Mouse (Mus musculus) heart, embryonic 12.5 days (tissue): ENCODE results near the gene Cirbp. TPM values are rescaled to one million over a fixed set of nuclear protein-coding genes. Genes with fewer than 3 reads are reported as not detected.

Source experiments
- ATAC-seq: fragments of 200-750 bp; cut with Nextera tagmentation; 2 replicates; pipeline ENCODE4 v1.8.0; 2017; ENCODE audit warnings: moderate TSS enrichment, moderate library complexity; ENCODE audit not compliant: insufficient number of reproducible peaks, low FRiP score
- H3K27ac ChIP-seq: fragments of 300-500 bp; sonication (generic); 2 replicates; pipeline ENCODE4 v1.5.1; 2016; ENCODE audit warnings: mild to moderate bottlenecking, moderate library complexity; ENCODE audit not compliant: poor library complexity, severe bottlenecking
- H3K27me3 ChIP-seq: fragments of 300-500 bp; sonication (generic); replicated peaks from 2 replicates; pipeline ENCODE4 v1.6.1; 2016; ENCODE audit warnings: mild to moderate bottlenecking, moderate library complexity
- H3K36me3 ChIP-seq: fragments of 300-500 bp; sonication (generic); 2 replicates; pipeline ENCODE4 v1.6.1; 2016; ENCODE audit warnings: mild to moderate bottlenecking, moderate library complexity
- H3K4me1 ChIP-seq: fragments of 300-500 bp; sonication (generic); replicated peaks from 2 replicates; pipeline ENCODE4 v1.6.1; 2016; ENCODE audit warnings: mild to moderate bottlenecking
- H3K4me2 ChIP-seq: fragments of 300-500 bp; sonication (generic); 2 replicates; pipeline ENCODE4 v1.6.1; 2016; ENCODE audit warnings: mild to moderate bottlenecking, moderate library complexity
- H3K4me3 ChIP-seq: fragments of 300-500 bp; sonication (generic); 2 replicates; pipeline ENCODE4 v1.5.1; 2016; ENCODE audit warnings: mild to moderate bottlenecking
- H3K9ac ChIP-seq: fragments of 300-500 bp; sonication (generic); 2 replicates; pipeline ENCODE4 v1.6.1; 2016; ENCODE audit warnings: mild to moderate bottlenecking, moderate library complexity
- H3K9me3 ChIP-seq: fragments of 300-500 bp; sonication (generic); replicated peaks from 2 replicates; pipeline ENCODE4 v1.6.1; 2016; ENCODE audit warnings: mild to moderate bottlenecking, moderate library complexity
- WGBS: fragments of 180-500 bp; shearing (Covaris S2); methylation state at CpG from one replicate; pipeline ENCODE4 v1.1.7; 2016; 5-methylcytosine and 5-hydroxymethylcytosine counted together
- polyA plus RNA-seq: library from polyadenylated mRNA; unstranded; fragments of >200 nt; fragmentation: Nextera tagmentation; extraction: Ambion mirVana; gene quantifications from 2 replicates; pipeline ENCODE4 v1.2.1, GENCODE M21; 2016

Cirbp gene
- polyA plus RNA-seq, 1 experiment from 2014 or later = 110 TPM

DNA sequence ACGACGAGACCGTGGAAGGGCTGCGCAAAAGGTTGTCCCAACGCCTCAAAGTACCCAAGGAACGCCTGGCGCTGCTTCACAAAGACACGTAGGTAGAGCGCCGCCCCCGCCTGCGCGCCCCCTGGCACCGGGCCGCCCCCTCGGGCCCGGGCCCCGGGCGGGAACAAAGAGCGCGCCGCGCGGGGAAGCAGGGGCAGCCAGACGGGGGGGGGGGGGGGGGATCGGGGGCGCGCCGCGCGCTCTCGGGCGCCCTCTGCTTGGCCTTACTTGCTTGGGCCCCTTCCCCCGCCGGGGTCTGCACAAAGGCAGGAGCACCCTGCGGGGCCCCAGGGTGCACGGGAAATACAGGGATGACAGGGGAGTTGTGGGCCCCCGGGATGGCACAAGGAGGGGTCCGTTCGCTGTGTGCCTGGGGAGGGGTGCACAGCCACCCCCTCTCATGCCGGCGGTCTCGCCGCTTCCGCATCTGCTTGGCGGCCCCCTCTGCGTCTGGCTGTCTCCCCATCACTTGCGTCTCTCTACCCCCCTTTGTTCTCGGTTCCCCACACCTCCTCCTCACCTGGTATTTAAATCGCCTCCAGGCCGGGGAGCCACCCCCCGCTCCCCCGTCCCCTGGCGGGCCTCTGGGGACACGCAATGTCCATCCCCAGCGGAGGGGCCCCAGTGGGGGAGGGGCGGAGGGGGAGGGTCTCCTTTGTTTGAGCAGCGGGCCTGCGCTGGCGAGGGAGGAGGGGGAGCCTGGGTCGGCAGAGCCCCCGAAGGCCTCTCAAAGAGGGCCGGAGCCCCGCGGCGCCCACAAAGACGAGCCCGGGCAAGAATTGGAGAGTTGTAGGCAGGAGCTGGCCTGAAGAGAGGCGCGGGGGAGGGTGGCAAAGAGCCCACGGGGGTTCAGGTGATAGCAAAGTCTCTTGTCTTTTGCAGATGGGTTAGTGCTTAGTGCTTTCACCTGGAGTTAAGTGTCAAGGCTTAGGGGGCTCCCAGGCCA lies 15.3 kb upstream of the Cirbp start:
- peak overlapping the region; percentile 98 for H3K27ac ChIP-seq
- H3K4me1 ChIP-seq = peaks cover 65% of the 10 kb centered on the region
- peaks cover 70% of the 10 kb centered on the region for H3K36me3 ChIP-seq
- WGBS = under 1% methylated on average over 56 of the region's 71 CpGs
- H3K9me3 ChIP-seq = no peaks in the 10 kb centered on the region
- H3K27me3 ChIP-seq = no peaks in the 10 kb centered on the region
- peak overlapping the region; percentile 100 for H3K9ac ChIP-seq
- H3K4me3 ChIP-seq = peak overlapping the region; percentile 90
- peak overlapping the region; percentile 87 for H3K4me2 ChIP-seq
- ATAC-seq = no peak

DNA sequence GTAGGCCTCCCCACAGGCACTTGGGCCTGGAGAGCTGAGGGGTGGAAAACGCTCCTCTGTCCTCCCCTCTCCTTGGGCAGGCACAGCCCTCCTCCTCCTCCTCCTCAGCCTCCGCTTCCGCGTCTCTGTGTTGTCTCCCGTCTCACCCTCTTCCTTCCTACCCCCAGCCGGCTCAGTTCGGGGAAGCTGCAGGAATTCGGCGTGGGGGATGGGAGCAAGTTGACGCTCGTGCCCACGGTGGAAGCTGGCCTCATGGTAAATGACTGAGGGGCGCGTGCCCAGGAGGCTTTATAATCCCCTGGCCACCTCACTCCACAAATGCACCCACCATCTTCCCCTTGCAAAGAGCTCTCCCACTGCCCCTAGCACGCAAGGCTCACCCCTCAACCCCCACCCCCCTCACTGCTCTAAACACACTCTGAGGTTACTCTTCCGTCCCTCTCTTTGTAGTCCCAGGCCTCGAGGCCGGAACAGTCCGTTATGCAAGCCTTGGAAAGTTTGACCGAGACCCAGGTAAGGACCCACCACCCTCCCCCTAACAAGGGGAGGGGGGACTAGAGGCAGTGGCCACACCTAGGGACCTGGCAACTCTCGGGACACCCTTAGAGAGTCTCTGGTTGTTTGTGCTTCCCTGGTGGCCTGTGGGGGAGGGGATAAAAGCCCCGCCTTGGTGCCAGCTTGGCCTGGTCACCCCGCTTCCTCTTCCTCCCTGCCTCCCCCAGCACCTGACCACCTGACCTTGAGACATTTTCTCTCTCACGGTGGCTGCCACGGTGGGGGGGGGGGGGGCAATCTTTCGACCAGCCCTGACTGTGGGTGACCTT lies 14.4 kb upstream of the Cirbp start:
- peaks cover 65% of the 10 kb centered on the region for H3K4me1 ChIP-seq
- WGBS = 4% methylated on average over 24 of the region's 26 CpGs

DNA sequence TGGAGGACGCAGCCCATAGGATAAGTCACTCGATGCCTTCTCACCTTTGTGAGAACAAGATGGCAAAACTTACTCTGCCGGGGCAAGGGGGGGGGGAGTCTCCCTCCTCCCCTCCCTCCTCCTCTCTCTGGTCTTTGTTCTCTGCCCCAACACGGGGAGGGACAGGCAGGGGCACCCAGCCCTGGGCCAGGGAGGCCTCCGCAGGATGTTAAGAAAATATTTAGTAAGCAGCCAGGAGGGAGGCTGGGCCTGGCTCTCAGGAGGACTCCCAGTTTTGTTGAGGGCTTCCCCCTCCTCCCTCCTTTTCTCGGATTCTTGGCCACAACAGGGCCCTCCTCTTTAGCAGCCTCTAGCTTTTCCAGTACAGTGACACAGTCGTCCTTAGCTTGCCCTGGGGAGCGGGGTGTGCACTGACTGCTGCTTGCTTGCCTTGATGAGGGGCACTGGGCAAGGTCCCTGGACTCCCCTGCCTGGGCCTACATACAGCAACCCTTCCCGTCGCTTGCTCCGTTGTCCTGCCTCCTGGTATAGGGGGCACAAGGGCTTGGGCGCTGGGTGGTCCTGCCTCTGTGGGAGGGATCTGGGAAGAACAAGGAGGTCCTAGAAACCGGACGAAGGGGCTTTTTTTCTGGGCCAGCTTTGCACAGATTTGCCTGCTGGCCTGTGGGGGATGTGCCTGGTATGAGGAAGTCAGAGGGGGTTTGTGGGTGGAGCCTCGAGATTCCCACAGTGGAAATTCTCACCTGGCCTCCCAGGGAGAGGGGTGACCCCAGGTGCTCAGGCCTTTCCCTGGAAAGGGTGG lies 13.5 kb upstream of the Cirbp start:
- peaks cover 75% of the 10 kb centered on the region for H3K36me3 ChIP-seq
- peak overlapping the region; percentile 100 for H3K9ac ChIP-seq
- H3K9me3 ChIP-seq = no peaks in the 10 kb centered on the region
- H3K4me1 ChIP-seq = peaks cover 65% of the 10 kb centered on the region
- H3K27me3 ChIP-seq = no peaks in the 10 kb centered on the region
- peak overlapping the region; percentile 87 for H3K4me2 ChIP-seq
- peak overlapping the region; percentile 90 for H3K4me3 ChIP-seq
- 12% methylated on average over 15 of the region's 15 CpGs for WGBS
- H3K27ac ChIP-seq = peak overlapping the region; percentile 98
- ATAC-seq = no peak

More for the DNA sequence above, 14.4 kb upstream of the Cirbp start:
- H3K4me3 ChIP-seq = peak overlapping the region; percentile 90
- H3K4me2 ChIP-seq = peak overlapping the region; percentile 87
- H3K27me3 ChIP-seq = no peaks in the 10 kb centered on the region
- H3K27ac ChIP-seq = peak overlapping the region; percentile 98
- ATAC-seq = no peak
- peaks cover 70% of the 10 kb centered on the region for H3K36me3 ChIP-seq
- peak overlapping the region; percentile 100 for H3K9ac ChIP-seq
- H3K9me3 ChIP-seq = no peaks in the 10 kb centered on the region

DNA sequence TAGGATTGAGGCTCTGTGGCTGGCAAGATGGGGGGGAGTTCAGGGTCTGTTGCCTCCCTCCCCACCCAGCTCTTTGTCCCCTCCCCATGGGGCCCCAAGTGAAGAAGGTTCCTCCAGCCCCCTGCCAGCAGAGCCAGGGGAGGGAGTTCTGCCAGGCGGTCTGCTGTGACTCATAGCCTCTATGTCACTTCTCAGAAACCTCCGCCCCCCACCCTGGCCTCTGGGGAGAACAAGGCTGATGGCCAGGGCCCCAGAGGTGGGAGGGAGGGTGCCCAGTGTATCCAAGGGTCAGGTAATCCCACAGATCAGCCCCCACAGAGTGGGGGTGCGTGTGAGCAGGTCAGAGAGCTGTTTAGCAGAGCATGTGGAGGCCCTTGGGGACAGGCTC lies 12.9 kb upstream of the Cirbp start:
- Histone ChIP-seq H3K27me3 (no peaks in the 10 kb centered on the region), H3K4me3 (peak overlapping the region; percentile 90), H3K27ac (peak overlapping the region; percentile 98), H3K36me3 (peaks cover 79% of the 10 kb centered on the region), H3K4me2 (peak overlapping the region; percentile 87), H3K9ac (peak overlapping the region; percentile 100), H3K4me1 (peaks cover 64% of the 10 kb centered on the region), H3K9me3 (no peaks in the 10 kb centered on the region)
- WGBS = 27% methylated on average over 3 of the region's 3 CpGs
- ATAC-seq = no peak

DNA sequence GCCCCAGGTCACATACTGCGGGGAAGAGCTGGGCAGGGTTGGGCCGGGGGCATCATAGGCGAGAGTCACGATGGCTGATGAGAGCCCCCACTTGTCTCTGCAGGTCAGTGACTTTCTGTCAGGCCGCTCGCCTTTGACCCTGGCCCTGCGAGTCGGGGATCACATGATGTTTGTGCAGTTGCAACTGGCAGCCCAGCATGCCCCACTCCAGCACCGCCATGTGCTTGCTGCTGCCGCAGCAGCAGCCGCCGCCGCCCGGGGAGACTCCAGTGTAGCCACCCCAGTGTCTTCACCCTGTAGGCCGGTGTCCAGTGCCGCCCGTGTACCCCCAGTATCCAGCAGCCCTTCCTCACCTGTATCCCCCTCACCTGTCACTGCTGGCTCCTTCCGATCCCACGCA lies 12.1 kb upstream of the Cirbp start:
- peaks cover 80% of the 10 kb centered on the region for H3K36me3 ChIP-seq
- no peak for ATAC-seq
- WGBS = 86% methylated on average over 19 of the region's 19 CpGs
- H3K4me1 ChIP-seq = peaks cover 71% of the 10 kb centered on the region
- no peaks in the 10 kb centered on the region for H3K27me3 ChIP-seq
- peak overlapping the region; percentile 100 for H3K9ac ChIP-seq
- H3K4me3 ChIP-seq = no peak overlapping the region
- peak overlapping the region; percentile 87; the same call in 1 of the 2 replicates for H3K4me2 ChIP-seq
- no peaks in the 10 kb centered on the region for H3K9me3 ChIP-seq
- peak overlapping the region; percentile 98 for H3K27ac ChIP-seq

DNA sequence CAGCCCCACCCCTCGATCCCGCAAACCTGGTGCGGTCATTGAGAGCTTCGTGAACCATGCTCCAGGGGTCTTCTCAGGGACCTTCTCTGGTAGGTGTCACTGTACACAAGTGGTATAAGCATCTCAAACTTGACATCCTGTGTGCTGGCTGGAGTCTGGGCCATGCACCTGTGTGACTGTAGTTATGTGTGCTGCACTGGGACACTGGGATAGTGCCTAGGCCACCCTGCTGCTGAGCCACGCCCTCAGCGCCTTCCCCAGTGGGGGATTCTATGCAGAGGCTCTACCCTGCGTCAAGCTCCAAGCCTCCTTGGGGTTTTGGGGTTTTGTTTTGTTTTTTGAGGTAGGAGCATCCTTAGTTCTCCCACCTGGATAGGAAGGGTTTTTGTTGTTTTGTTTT lies 11.4 kb upstream of the Cirbp start:
- H3K27me3 ChIP-seq = no peaks in the 10 kb centered on the region
- H3K4me2 ChIP-seq = no peak overlapping the region
- 0 out of 2 replicates have a peak overlapping the region, but pooled peaks have one; percentile 0 for H3K4me3 ChIP-seq
- peak overlapping the region; percentile 98; the same call in 1 of the 2 replicates for H3K27ac ChIP-seq
- H3K4me1 ChIP-seq = peaks cover 78% of the 10 kb centered on the region
- H3K9me3 ChIP-seq = no peaks in the 10 kb centered on the region
- WGBS = 84% methylated on average over 7 of the region's 7 CpGs
- H3K36me3 ChIP-seq = peaks cover 81% of the 10 kb centered on the region
- no peak for ATAC-seq
- H3K9ac ChIP-seq = peak overlapping the region; percentile 100; the same call in 1 of the 2 replicates

DNA sequence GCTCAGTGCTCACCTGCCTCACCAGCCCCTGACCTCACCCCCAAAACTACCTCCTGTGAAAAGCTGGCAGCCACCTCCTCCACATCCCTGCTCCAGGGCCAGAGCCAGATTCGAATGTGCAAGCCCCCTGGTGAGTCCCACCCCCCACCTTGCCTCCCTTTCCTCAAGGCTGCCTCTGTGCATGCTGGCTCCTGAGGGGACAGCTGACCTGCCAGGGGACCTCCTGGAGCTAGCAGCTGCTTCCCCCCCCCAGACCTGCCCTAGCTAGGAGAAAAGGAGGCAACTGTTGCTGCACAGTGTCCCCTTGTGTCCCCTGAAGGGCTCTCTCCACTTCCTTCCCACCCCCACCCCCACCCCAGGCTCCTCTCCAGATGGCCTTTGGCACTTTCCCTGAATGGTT lies 10.5 kb upstream of the Cirbp start:
- 48% methylated on average over 1 of the region's 1 CpGs for WGBS

DNA sequence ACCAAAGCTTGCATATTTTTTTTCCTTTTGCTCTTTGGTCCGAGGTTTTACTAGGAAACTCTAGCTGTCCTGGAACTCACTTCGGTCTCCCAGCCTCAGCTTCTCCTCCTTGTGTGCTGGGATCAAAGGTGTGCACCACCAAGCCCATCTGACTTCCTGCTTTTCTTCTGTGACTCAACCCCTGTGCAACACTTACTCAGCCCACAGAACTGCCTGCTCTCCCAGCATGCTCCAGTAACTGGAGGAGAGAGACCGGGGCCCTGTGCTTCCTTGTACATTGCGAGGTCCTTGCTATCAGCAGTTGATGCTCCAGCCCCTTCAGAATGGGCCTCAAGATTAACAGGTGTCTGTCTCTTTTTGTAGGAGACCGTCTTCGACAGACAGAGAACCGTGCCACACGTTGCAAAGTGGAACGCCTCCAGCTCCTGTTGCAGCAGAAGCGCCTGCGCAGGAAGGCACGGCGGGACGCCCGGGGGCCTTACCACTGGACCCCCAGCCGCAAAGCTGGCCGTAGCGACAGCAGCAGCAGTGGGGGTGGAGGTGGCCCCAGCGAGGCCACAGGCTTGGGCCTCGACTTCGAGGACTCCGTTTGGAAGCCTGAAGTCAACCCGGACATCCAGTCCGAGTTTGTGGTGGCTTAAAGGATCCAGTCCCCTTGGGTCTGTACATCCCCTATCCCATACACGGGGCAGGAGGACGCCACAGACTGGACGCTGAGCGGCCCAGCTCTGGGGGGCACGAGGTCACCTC lies 9.6 kb upstream of the Cirbp start:
- no peak for ATAC-seq
- H3K36me3 ChIP-seq = peaks cover 67% of the 10 kb centered on the region
- no peaks in the 10 kb centered on the region for H3K27me3 ChIP-seq
- H3K4me3 ChIP-seq = no peak overlapping the region
- H3K9me3 ChIP-seq = no peaks in the 10 kb centered on the region
- WGBS = 83% methylated on average over 29 of the region's 29 CpGs
- peaks cover 92% of the 10 kb centered on the region for H3K4me1 ChIP-seq
- H3K27ac ChIP-seq = peak overlapping the region; percentile 97
- H3K4me2 ChIP-seq = no peak overlapping the region
- peak overlapping the region; percentile 45 for H3K9ac ChIP-seq

More for the DNA sequence above, 10.5 kb upstream of the Cirbp start:
- ATAC-seq = no peak
- Histone ChIP-seq H3K27me3 (no peaks in the 10 kb centered on the region), H3K27ac (peak overlapping the region; percentile 19), H3K9me3 (no peaks in the 10 kb centered on the region), H3K36me3 (peaks cover 74% of the 10 kb centered on the region), H3K4me1 (peaks cover 83% of the 10 kb centered on the region), H3K4me3 (no peak overlapping the region), H3K4me2 (no peak overlapping the region), H3K9ac (peak overlapping the region; percentile 100)

DNA sequence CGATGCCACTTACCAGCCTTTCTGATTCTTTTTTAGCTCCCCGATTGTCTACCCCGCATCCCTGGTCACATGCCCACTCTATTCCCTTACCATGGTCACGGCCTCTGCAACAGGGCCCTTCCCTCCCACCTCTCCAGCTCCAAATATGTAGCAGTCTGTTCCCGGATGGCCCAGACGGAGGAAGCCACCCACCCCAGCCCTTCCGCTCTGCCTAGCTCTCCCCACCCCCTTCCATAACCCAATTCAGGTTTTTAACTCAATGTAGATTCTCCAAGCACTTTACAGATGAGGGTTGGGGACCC lies 9.1 kb upstream of the Cirbp start:
- Histone ChIP-seq H3K4me2 (no peak overlapping the region), H3K27ac (peak overlapping the region; percentile 97), H3K4me3 (no peak overlapping the region), H3K9me3 (no peaks in the 10 kb centered on the region), H3K9ac (peak overlapping the region; percentile 45), H3K27me3 (no peaks in the 10 kb centered on the region), H3K4me1 (peaks cover 95% of the 10 kb centered on the region), H3K36me3 (peaks cover 62% of the 10 kb centered on the region)
- WGBS = 55% methylated on average over 7 of the region's 7 CpGs
- ATAC-seq = no peak
